Mouse (Mus musculus) ovary, adult 10 weeks (tissue): Measurements from ENCODE around the gene Ebi3. TPM values are rescaled to one million over a fixed set of nuclear protein-coding genes. Genes with fewer than 3 reads are reported as not detected.

ENCODE experiments used
- polyA plus RNA-seq: library from polyadenylated mRNA; stranded (reverse); fragments of 350-450 nt; fragmentation: Illumina TruSeq; extraction: RNeasy Lipid Tissue Mini Kit (QIAGEN cat#74804); gene quantifications from one replicate; pipeline ENCODE4 v1.2.3, GENCODE M21; 2014

The Ebi3 gene
- not detected for polyA plus RNA-seq

DNA sequence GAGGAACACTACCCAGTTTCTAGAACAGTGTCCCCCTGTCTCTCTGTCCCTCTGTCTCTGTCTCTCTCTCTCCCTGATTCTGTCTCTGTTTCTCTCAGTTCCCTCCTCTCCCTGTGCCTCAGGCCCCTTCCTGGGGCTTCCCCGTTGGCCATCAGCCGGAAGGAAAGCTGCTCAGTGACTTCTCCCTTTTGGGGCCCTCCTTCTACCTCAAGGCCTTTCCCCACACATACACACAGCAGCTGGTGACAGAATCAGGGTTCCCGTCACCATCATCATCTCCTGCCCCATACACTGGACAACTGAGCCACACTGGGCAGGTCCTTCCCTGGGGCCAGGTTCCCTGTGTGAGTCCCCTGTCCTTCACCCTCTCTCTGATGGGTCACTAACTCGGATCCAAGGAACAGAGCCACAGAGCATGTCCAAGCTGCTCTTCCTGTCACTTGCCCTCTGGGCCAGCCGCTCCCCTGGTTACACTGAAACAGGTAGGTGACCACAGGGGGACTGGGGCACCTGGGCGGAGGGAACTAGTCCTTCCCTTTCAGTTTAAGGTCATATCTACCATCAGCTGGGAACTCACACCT lies at the start of gene Ebi3:
Ebi3 (plus strand) TSS at position 194 of the 581 bp plus-strand sequence.

DNA sequence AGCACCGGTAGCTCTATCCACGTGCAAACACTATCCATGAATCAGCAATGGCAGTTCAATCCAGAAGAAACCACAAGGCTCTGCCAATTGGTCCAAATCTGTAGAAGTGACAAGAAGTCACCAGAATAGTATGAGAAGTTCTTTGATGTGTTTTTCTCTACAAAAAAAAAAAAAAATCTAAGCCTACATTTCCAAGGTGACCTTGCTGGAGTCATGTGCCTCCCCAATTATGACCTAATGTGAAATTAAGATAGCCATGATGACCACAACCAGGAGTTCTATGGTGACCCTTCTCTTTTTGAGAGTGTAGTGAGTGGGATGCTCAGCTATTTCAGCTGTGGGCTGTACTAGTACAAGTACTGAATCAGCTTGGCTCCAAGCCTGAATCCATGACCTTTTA lies 3.0 kb upstream of the Ebi3 start, which contains the start of gene Zfp119b:
Zfp119b (minus strand) TSS at position 101 of the 400 bp plus-strand sequence.

DNA sequence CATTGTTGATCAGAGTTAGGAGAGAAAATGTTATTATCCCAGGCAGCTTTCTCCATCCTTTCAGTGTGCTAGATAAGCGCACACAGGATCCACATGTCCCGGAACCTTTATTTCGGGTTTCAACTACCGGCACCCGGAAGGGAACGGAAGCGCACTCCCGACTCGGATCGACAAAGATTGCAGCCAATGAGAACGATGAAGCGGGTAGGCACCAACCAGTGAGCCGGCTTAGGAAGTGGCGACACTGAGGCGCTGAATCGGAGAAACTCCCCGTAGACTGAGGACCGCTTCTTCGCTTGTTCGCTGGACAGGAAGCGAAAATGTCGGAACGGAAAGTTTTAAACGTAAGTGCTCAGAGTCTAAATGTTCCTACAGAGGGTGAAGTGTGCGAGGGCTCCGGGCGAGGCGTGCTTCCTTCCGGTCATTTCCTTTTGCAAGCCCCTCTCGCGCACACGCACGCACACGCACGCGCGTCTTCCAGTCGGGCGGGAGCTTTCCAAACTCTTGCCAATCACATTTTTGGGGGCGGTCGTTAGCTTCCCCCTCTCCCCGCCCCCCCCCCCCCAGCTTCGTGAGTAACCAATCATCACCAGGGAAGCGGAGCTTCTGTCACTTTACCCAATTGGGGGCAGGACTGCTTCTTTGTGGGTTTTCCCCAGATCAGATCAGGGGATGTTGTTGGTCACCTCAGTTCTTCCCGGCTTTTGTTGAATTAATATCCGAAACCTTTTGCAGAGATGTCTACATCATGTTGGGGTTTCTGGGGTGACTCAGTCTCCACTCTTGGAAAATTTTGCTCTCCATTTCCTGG lies 6.7 kb downstream of the Ebi3 start, which contains the start of gene Yju2:
Yju2 (plus strand) TSS at position 182 of the 811 bp plus-strand sequence.

DNA sequence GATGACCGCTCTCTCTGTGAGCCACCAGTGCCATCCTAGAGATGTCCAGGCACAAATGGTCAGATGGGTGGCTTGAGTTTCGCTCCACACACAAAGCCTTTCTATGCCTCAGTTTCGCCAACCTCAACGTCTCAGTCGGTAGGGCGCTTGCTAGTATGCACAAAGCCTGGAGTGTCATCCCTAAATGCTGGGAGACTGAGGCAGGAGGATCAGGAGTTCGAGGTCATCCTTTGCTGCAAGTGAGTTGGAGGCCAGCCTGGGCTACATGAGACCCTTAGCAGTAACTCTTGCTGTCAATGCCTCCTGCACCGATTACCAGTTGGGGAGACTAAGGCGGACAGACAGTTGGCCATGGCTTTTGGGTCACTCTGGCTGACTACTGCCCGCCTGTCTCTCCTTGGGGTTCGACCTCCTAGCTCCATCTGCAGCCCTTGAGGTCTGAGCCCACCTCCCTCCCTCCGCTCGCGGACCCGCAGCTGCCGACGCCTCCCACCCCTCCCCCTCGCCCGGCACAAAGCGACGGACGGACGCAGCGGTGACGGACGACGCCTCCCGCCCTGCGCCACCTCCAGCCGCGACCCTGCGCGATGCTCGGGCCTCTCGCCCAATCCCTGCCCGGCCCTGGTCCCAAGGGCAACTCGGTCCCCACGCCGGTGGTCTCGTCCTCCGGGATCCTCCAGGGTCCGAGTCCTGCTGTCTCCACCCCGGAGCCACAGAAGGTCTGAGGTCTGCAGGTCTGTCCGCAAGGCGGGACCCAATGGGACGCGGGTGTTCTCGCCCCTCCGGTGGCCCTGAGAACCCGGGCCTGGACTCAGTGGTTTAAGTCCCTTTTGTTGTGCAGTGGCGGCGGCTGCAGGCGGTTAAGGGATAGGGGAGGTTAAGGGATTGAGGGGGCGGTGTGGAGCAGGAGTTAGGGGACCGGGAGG lies 17.8 kb downstream of the Ebi3 start, which contains the start of gene Shd:
Shd (plus strand) TSS at position 502 of the 926 bp plus-strand sequence.

DNA sequence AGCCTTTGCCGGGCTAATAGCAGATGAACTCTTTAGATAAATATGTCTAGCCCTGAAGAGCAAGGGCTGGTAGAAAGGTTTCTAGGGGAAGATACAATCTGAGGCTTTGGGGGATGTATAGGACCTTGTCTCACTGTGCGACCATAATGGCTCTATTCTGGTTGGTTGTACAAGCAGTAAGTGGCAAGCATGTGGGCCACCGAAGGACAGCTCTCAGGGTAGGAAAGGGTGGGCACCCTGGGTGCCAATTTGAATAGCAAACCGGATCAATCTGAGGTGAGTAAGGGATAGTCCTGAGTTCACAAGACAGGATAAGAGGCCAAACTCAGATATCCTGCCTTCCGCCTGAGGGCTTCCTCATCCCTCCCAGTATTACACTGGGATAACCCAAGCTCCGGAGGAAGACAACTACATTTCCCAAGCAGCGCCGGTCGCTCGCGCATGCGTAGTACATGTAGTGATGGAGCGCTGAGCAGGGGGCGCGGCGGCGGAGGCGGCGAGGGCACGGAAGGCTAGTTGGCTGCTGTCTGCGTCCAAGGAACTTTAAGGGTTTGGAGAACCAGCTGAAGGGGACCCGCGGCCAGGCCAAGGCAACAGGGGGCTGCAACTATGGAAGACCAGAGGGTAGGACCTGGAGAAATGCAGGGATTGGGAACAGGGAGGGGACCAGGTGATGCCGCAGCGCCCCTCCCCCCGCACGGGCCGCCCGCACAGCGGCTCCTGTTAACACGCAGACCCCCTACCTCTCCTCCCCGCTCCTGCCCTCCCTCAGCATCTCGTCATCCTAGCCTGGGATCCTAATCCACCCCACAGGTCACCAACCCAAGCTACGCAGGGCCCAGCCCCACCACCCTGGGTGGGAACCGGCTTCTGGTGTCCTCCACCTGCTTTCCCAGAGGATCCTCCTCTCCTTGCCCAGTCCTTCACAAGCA lies 33.9 kb downstream of the Ebi3 start, which contains the start of gene Fsd1:
Fsd1 (plus strand) TSS at position 480 of the 932 bp plus-strand sequence.

DNA sequence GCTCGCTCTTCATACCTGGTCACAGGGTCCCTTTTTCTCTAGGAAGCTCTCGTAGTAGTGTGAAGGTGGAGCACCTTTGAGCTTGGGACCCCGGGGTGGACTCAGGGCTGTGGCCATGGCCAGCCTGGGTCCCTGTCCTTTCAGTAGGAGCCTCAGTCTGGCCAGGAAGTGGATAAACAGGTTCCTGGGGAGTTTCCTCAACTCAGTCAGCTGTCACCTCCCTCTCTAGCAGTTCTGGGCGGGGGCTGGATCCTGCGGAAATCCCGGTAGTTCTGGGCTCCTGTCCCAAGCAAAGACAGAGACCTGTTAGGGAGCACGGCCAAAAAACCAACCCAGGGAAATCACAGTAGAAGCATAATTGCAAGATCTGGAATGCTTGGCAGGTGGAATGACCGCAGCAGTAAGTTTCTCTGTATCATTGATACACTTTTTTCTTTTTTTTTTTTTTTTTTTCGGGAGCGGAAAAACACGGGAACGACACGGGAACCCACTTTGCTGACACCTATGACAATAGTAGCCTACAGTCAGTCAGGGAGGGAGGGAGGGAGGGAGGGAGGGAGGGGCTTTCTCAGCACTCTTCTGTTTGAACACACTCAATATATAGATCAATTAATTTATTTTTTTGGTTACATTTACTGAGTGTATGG lies 53.1 kb downstream of the Ebi3 start, which contains the start of the genes Stap2 and Mpnd:
Stap2 (minus strand) TSS at position 170 of the 647 bp plus-strand sequence.
Mpnd (plus strand) TSS at position 297 of the 647 bp plus-strand sequence.

Other genes starting within 250 kb of the Ebi3 start
- 26.3 TPM for gene Pot1b, start 240.0 kb upstream of the Ebi3 start, polyA plus RNA-seq
- 3.2 TPM for gene Adgre4, start 202.7 kb upstream of the Ebi3 start, polyA plus RNA-seq
- 29.6 TPM for gene Zfp119a, start 73.7 kb upstream of the Ebi3 start, polyA plus RNA-seq
- gene Zfp959, start 60.5 kb upstream of the Ebi3 start, polyA plus RNA-seq = 50.6 TPM
- gene Zfp119b, start 3.1 kb upstream of the Ebi3 start, polyA plus RNA-seq = 24.6 TPM
- gene Yju2, start 6.5 kb downstream of the Ebi3 start, polyA plus RNA-seq = 0.66 TPM
- not detected for gene Shd, start 17.8 kb downstream of the Ebi3 start, polyA plus RNA-seq
- gene Fsd1, start 33.9 kb downstream of the Ebi3 start, polyA plus RNA-seq = not detected
- gene Stap2, start 52.9 kb downstream of the Ebi3 start, polyA plus RNA-seq = not detected
- not detected for gene Mpnd, start 53.1 kb downstream of the Ebi3 start, polyA plus RNA-seq
- 0.14 TPM for gene Sh3gl1, start 84.0 kb downstream of the Ebi3 start, polyA plus RNA-seq
- 1.6 TPM for gene Chaf1a, start 87.8 kb downstream of the Ebi3 start, polyA plus RNA-seq
- gene Ubxn6, start 122.4 kb downstream of the Ebi3 start, polyA plus RNA-seq = 17.7 TPM
- 2.6 TPM for gene Hdgfl2, start 127.0 kb downstream of the Ebi3 start, polyA plus RNA-seq
- gene Plin4, start 157.2 kb downstream of the Ebi3 start, polyA plus RNA-seq = 2.3 TPM
- 0.46 TPM for gene Plin5, start 165.0 kb downstream of the Ebi3 start, polyA plus RNA-seq
- gene Lrg1, start 169.4 kb downstream of the Ebi3 start, polyA plus RNA-seq = not detected
- gene Sema6b, start 187.7 kb downstream of the Ebi3 start, polyA plus RNA-seq = not detected
- gene Tnfaip8l1, start 209.8 kb downstream of the Ebi3 start, polyA plus RNA-seq = 0.88 TPM
- 14.9 TPM for gene Mydgf, start 231.3 kb downstream of the Ebi3 start, polyA plus RNA-seq